Mouse (Mus musculus): ENCODE measurements around the gene Slit3.

DNA sequence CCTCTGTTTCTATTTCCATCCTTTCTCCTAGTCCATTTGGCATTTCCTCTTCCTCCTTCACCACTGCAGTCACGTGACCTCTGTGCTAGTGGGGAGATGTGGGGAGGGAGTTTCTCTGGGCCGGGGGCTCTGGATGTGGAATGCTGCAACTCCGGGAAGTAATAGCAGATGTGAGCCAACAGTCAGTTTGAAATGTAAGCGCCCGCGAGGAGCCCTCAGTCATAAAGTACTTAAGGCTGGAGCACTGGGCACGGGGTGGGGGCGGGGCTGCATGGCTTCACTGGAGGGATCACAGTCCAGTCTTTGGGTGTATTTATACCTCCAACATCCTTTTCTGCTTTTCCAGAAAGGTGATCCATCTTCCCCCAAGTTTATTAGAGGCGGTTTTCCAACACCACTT lies 326.9 kb downstream of the Slit3 start:
- TF ChIP-seq GATA1 (IDR thresholded peaks at IDR 0.05; ENCODE audit: borderline replicate concordance, low read length) (no peak), FLI1 (IDR thresholded peaks at IDR 0.05; ENCODE audit: low read length) (no peak)
